7 mouse cellular contexts compared by ENCODE assay signal in genomic region chr3:93443501-93444101, GRCm38 (mm10). TPM values are rescaled to one million over a fixed set of nuclear protein-coding genes. Genes with fewer than 3 reads are reported as not detected.
DNase-seq lines count a peak whose midpoint lies in the region; ATAC-seq lines count a peak whose summit lies in the region.

No protein-coding gene starts in this region.

- ATAC-seq in intestine, embryonic 15.5 days: no peak
- no peak for ATAC-seq in limb, embryonic 15.5 days (ENCODE audit: insufficient number of reproducible peaks, low FRiP score, low TSS enrichment, low read depth)
- ATAC-seq in midbrain, embryonic 14.5 days (ENCODE audit: low FRiP score, low TSS enrichment): no peak
- no peak for ATAC-seq in stomach, embryonic 14.5 days (ENCODE audit: insufficient number of reproducible peaks, insufficient read depth, low FRiP score, low read depth)

- peak; percentile 66 for DNase-seq in ES-CJ7 (ENCODE audit: low read depth, low spot score)
- DNase-seq in adrenal gland, postnatal 14 days: peak; percentile 8
- peak; percentile 38 for DNase-seq in forelimb bud, embryonic 11.5 days (ENCODE audit: low read depth, low spot score)
- peak; percentile 63 for DNase-seq in midbrain, embryonic 14.5 days

- H3K9me3 ChIP-seq in intestine, embryonic 15.5 days: no peaks in the 10 kb centered on the region
- H3K9me3 ChIP-seq in limb, embryonic 15.5 days: no peaks in the 10 kb centered on the region
- H3K9me3 ChIP-seq in midbrain, embryonic 14.5 days (ENCODE audit: control insufficient read depth, low read length): no peaks in the 10 kb centered on the region
- no peaks in the 10 kb centered on the region for H3K9me3 ChIP-seq in stomach, embryonic 14.5 days (ENCODE audit: control insufficient read depth, low read depth, low read length)

- no peaks in the 10 kb centered on the region for H3K36me3 ChIP-seq in intestine, embryonic 15.5 days
- no peaks in the 10 kb centered on the region for H3K36me3 ChIP-seq in limb, embryonic 15.5 days
- no peaks in the 10 kb centered on the region for H3K36me3 ChIP-seq in midbrain, embryonic 14.5 days (ENCODE audit: control insufficient read depth, insufficient read depth, low read length)
- H3K36me3 ChIP-seq in stomach, embryonic 14.5 days (ENCODE audit: control insufficient read depth, insufficient read depth, low read length): no peaks in the 10 kb centered on the region

- peak overlapping the region; percentile 58 for H3K4me3 ChIP-seq in intestine, embryonic 15.5 days (replicated peaks)
- H3K4me3 ChIP-seq in limb, embryonic 15.5 days: peak overlapping the region; percentile 52
- H3K4me3 ChIP-seq in midbrain, embryonic 14.5 days (replicated peaks; ENCODE audit: low read depth, low read length): peak overlapping the region; percentile 63
- peak overlapping the region; percentile 51 for H3K4me3 ChIP-seq in stomach, embryonic 14.5 days (ENCODE audit: low read depth, low read length)

- H3K4me1 ChIP-seq in intestine, embryonic 15.5 days (replicated peaks): peaks cover 19% of the 10 kb centered on the region
- H3K4me1 ChIP-seq in limb, embryonic 15.5 days: peaks cover 40% of the 10 kb centered on the region
- peaks cover 7% of the 10 kb centered on the region for H3K4me1 ChIP-seq in midbrain, embryonic 14.5 days (ENCODE audit: control insufficient read depth, insufficient read depth, low read length)
- 0 out of 2 replicates have a peak, but pooled peaks cover 2% of the 10 kb centered on the region for H3K4me1 ChIP-seq in stomach, embryonic 14.5 days (ENCODE audit: control insufficient read depth, insufficient read depth, low read length)

- peak overlapping the region; percentile 98 for H3K4me2 ChIP-seq in intestine, embryonic 15.5 days (replicated peaks)
- H3K4me2 ChIP-seq in limb, embryonic 15.5 days: peak overlapping the region; percentile 97
- peak overlapping the region; percentile 94 for H3K4me2 ChIP-seq in midbrain, embryonic 14.5 days (ENCODE audit: low read length)
- peak overlapping the region; percentile 78 for H3K4me2 ChIP-seq in stomach, embryonic 14.5 days (replicated peaks; ENCODE audit: low read depth, low read length)

- WGBS in intestine, embryonic 15.5 days: under 1% methylated on average over 38 of the region's 38 CpGs
- WGBS in limb, embryonic 15.5 days: under 1% methylated on average over 38 of the region's 38 CpGs
- under 1% methylated on average over 38 of the region's 38 CpGs for WGBS in midbrain, embryonic 14.5 days
- WGBS in stomach, embryonic 14.5 days: under 1% methylated on average over 38 of the region's 38 CpGs

- peak overlapping the region; percentile 52 for H3K9ac ChIP-seq in intestine, embryonic 15.5 days
- H3K9ac ChIP-seq in limb, embryonic 15.5 days: 0 out of 2 replicates have a peak overlapping the region, but pooled peaks have one; percentile 20
- peak overlapping the region; percentile 56; the same call in 1 of the 2 replicates for H3K9ac ChIP-seq in midbrain, embryonic 14.5 days (replicated peaks; ENCODE audit: low read length)
- H3K9ac ChIP-seq in stomach, embryonic 14.5 days (replicated peaks; ENCODE audit: low read depth, low read length): no peak overlapping the region

- 0 out of 2 replicates have a peak, but pooled peaks cover 2% of the 10 kb centered on the region for H3K27me3 ChIP-seq in intestine, embryonic 15.5 days (replicated peaks)
- peaks cover 49% of the 10 kb centered on the region for H3K27me3 ChIP-seq in limb, embryonic 15.5 days
- peaks cover 40% of the 10 kb centered on the region for H3K27me3 ChIP-seq in midbrain, embryonic 14.5 days (ENCODE audit: control insufficient read depth, insufficient read depth, low read length)
- H3K27me3 ChIP-seq in stomach, embryonic 14.5 days (ENCODE audit: control insufficient read depth, insufficient read depth, low read length): 0 out of 2 replicates have a peak, but pooled peaks cover 6% of the 10 kb centered on the region

- H3K27ac ChIP-seq in intestine, embryonic 15.5 days: no peak overlapping the region
- no peak overlapping the region for H3K27ac ChIP-seq in limb, embryonic 15.5 days
- H3K27ac ChIP-seq in midbrain, embryonic 14.5 days (replicated peaks; ENCODE audit: low read depth, low read length): no peak overlapping the region
- H3K27ac ChIP-seq in stomach, embryonic 14.5 days (ENCODE audit: low read length): no peak overlapping the region

RNA-seq across cellular contexts. Expression of gene Tchh, which starts 1.5 kb away (rescaled TPM):
- 0.34 and 0.37 TPM in 2 replicates for total RNA-seq in adrenal gland, postnatal 14 days (2021)
- polyA plus RNA-seq in intestine, embryonic 15.5 days (2015; fragmentation: Nextera tagmentation; extraction: Ambion mirVana): 1.3 and 1.4 TPM in 2 replicates
- 4.3 and 4.7 TPM in 2 replicates for polyA plus RNA-seq in limb, embryonic 15.5 days (2015; fragmentation: Nextera tagmentation; extraction: Ambion mirVana)
- 0.69 and 1.2 TPM in 2 replicates for polyA plus RNA-seq in midbrain, embryonic 14.5 days (2014; fragmentation: Nextera tagmentation; extraction: Ambion mirVana)
- polyA plus RNA-seq in stomach, embryonic 14.5 days (2014; fragmentation: Nextera tagmentation; extraction: Ambion mirVana): 1.3 and 1.5 TPM in 2 replicates

RNA-seq across cellular contexts. Expression of gene Tchhl1, which starts 25.0 kb away (rescaled TPM):
- total RNA-seq in adrenal gland, postnatal 14 days (2021): 0.15 TPM in 1 of 2 replicates, not detected in the other
- polyA plus RNA-seq in intestine, embryonic 15.5 days (2015; fragmentation: Nextera tagmentation; extraction: Ambion mirVana): not detected in 2 replicates
- polyA plus RNA-seq in limb, embryonic 15.5 days (2015; fragmentation: Nextera tagmentation; extraction: Ambion mirVana): 0.09 TPM in 1 of 2 replicates, not detected in the other
- polyA plus RNA-seq in midbrain, embryonic 14.5 days (2014; fragmentation: Nextera tagmentation; extraction: Ambion mirVana): not detected in 2 replicates
- polyA plus RNA-seq in stomach, embryonic 14.5 days (2014; fragmentation: Nextera tagmentation; extraction: Ambion mirVana): not detected in 2 replicates

RNA-seq across cellular contexts. Expression of gene Rptn, which starts 50.1 kb away (rescaled TPM):
- not detected in 2 replicates for total RNA-seq in adrenal gland, postnatal 14 days (2021)
- polyA plus RNA-seq in intestine, embryonic 15.5 days (2015; fragmentation: Nextera tagmentation; extraction: Ambion mirVana): not detected in 2 replicates
- 0.05 and 0.16 TPM in 2 replicates for polyA plus RNA-seq in limb, embryonic 15.5 days (2015; fragmentation: Nextera tagmentation; extraction: Ambion mirVana)
- polyA plus RNA-seq in midbrain, embryonic 14.5 days (2014; fragmentation: Nextera tagmentation; extraction: Ambion mirVana): not detected in 2 replicates
- polyA plus RNA-seq in stomach, embryonic 14.5 days (2014; fragmentation: Nextera tagmentation; extraction: Ambion mirVana): not detected in 2 replicates

Comparison
In these comparisons a context has a peak if more than half of its experiments do, and no peak if none do; other contexts are left out.
1. DNase-seq: peak in every context shown above with its lines; median percentile 66 in ES-CJ7; 63 in midbrain, embryonic 14.5 days; 38 in forelimb bud, embryonic 11.5 days; 8 in adrenal gland, postnatal 14 days.